Mouse (Mus musculus) retina, postnatal 7 days (tissue): ENCODE results near the gene Fzd9.
"Not testable (repeated sequence)": the region's sequence is repeated elsewhere in the genome, so short reads cannot be mapped to it uniquely, and the experiment has no call there.

Experiments
- DNase-seq: peaks from one replicate; pipeline ENCODE4 v3.0.0-alpha.2; 2012; ENCODE audit warnings: low read depth, low spot score

Fzd9 gene

GRCm38 (mm10) chr5:135248956-135249676, 1.9 kb downstream of the Fzd9 start:
- no peak for DNase-seq

GRCm38 (mm10) chr5:135247337-135247736, 3.7 kb downstream of the Fzd9 start:
- DNase-seq, result no peak

- no peak for DNase-seq
Measured at GRCm38 (mm10) chr5:135246531-135246930, 4.5 kb downstream of the Fzd9 start.

- DNase-seq, result no peak
Measured at GRCm38 (mm10) chr5:135243166-135243565, 7.9 kb downstream of the Fzd9 start.

- DNase-seq, result no peak
Measured at GRCm38 (mm10) chr5:135242608-135243007, 8.4 kb downstream of the Fzd9 start.

- no peak for DNase-seq
Measured at GRCm38 (mm10) chr5:135242136-135242535, 8.9 kb downstream of the Fzd9 start.

GRCm38 (mm10) chr5:135241474-135241873, 9.6 kb downstream of the Fzd9 start:
- DNase-seq, result no peak

GRCm38 (mm10) chr5:135238832-135239231, 12.2 kb downstream of the Fzd9 start:
- no peak for DNase-seq

- no peak for DNase-seq
Measured at GRCm38 (mm10) chr5:135236571-135236970, 14.5 kb downstream of the Fzd9 start.

- DNase-seq, result no peak
Measured at GRCm38 (mm10) chr5:135233166-135233920, 17.7 kb downstream of the Fzd9 start.

- no peak for DNase-seq
Measured at GRCm38 (mm10) chr5:135230186-135230585, 20.8 kb downstream of the Fzd9 start.

GRCm38 (mm10) chr5:135225879-135226278, 25.2 kb downstream of the Fzd9 start:
- DNase-seq, result not testable (repeated sequence)

GRCm38 (mm10) chr5:135224169-135224568, 26.9 kb downstream of the Fzd9 start:
- no peak for DNase-seq

- no peak for DNase-seq
Measured at GRCm38 (mm10) chr5:135222066-135222465, 29.0 kb downstream of the Fzd9 start.

GRCm38 (mm10) chr5:135220941-135221340, 30.1 kb downstream of the Fzd9 start:
- DNase-seq, result no peak

- DNase-seq, result no peak
Measured at GRCm38 (mm10) chr5:135216871-135217270, 34.2 kb downstream of the Fzd9 start.

GRCm38 (mm10) chr5:135208197-135208596, 42.8 kb downstream of the Fzd9 start:
- no peak for DNase-seq

- no peak for DNase-seq
Measured at GRCm38 (mm10) chr5:135202763-135203162, 48.3 kb downstream of the Fzd9 start.
